Mouse (Mus musculus): ENCODE data around the gene Disp1.

GRCm38 (mm10) chr1:183264145-183265008 lies 43.1 kb upstream of the Disp1 start:
- TF ChIP-seq CTCF (IDR thresholded peaks at IDR 0.05; ENCODE audit: low read depth, low read length) (no peak), POLR2A (IDR thresholded peaks at IDR 0.05; ENCODE audit: extremely low read depth, insufficient read depth, low read length) (no peak)
